Mouse (Mus musculus): ENCODE results near the gene Ascc3.

Ascc3 gene

DNA sequence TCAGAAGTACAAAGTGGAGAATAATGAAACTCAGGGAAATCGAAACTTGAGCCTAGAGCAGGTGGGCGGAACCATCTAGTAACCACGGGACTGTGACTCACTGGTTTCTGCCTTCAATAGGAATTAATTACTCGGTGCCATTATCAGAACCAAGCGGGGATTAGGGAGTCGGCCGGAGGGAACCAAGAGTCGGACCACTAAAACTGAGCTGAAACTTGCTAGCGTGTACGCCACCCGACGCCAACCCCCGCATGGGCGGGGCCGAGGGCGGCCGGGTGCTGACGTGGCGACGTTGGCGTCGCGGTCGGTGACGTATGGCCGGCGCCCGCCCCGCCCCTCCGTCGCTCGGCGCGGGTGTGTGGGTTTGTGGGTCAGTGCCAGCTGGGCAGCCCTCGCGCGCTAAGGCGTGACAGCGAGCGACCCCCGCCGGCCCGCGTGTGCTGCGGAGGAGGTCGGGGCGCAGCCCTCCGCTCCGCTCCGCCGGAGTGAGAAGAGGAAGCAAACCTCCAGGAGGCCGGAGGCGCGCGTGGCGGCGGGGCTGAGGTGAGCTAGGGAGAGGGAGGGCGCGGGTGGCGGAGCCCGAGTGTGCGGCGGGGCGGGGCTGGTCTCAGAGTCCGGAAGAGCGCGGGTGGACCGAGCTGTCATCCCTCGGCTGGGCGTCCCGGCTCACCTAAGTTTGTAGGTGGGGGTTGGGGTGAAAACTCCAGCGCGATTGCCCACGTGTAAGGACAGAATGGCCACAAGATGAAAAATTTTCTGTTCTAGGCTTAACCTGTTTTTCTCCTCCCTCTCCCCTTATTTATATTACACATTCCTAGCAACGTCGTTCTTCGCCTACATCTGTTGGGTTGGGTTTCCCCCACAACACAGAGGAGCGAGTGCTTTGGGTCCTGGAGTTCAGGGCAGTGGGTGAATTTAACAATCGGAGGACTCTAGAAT lies at the start of gene Ascc3:
TSS of gene Ascc3 (plus strand) at position 315 of the 939 bp plus-strand sequence.
- peak; percentile 90 to 91 for DNase-seq

DNA sequence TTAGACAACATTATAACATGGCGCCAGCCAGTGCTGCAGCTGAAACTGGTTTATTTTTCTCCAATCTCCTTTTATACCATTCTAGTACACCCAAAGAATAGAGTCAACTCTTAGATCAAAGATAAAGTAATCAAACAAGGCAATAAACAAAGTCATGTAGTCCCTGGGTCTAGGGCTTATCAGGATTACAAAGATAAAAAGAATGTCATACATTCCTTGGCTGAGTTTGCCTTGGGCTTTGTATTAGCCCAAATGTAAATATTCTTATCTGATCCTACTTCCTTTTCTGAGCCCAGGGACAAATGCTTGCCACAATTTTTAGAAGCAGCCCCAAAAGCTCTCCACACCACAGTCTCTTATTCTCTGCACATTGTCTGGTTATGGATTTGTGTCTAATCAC lies 7.7 kb upstream of the Ascc3 start:
- no peak for DNase-seq

DNA sequence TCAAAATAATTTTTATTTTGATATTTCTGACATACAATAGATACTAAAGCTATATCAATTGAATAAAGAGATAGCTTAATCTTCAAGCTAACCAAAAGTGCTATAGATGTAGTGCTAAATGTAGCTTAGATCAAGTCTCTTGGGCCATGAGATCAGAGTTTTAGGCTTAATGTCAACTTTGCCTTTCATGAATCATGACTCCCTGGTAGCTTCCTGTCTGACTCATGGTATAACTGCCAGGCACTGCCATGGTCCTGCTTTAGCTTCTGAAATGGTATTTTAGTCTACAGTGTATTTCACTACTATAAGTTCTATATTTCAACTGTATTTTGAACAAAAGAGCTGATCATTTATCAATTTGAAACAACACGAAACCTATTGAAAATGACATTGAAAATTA lies 5.9 kb upstream of the Ascc3 start:
- no peak for DNase-seq

DNA sequence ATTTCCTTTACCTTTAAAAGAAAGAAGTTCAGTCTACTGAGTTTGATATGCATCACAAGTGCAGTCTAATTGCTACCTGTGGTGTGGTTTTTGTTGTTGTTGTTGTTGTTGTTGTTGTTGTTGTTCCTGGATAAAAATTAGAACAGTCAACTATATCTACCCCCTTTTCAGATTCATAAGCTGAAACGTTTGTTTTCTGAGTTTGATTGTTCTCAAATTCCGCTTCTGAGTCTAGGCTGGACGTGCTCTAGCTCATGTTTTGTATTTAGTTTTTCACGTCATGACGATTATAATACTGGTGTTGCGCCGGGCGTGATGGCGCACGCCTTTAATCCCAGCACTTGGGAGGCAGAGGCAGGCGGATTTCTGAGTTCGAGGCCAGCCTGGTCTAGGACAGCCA lies 902 bp downstream of the Ascc3 start:
- no peak for DNase-seq

DNA sequence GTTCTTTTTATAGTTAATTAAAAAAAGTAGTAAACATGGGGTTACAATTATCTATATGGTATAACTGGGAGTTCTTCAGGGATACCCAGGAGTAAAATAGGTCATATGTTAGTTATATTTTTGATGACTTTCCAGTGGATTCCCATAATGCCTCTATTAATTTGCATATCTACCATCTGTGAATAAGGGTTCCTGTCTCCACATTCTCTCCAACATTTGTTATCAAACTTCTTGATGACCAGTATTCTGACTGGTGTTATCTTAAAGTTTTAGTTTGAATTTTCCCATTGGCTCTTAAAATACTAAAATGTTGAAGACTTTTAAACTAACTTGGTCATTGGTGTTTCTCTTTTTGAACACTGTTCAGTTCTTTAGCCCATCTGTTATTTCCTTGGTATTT lies 2.9 kb downstream of the Ascc3 start:
- DNase-seq: no peak

DNA sequence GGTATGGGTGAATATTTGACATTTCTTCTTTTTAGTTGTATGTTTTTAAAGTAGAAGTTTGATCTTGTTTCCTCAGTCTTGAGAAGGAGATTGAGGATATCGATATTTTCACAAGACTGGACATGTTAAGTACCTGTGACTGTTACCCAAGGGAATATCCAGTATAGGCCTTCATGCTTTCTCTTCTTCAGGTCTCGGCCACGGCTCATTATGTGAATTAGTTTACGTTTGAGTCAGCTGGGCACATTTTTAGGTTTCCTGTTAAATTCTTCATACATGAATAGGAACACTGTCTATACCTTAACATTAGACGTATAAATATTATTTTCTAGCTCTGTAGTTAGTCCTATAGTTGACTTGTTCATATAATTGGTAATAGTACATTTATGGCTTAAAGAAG lies 12.4 kb downstream of the Ascc3 start:
- no peak for DNase-seq

DNA sequence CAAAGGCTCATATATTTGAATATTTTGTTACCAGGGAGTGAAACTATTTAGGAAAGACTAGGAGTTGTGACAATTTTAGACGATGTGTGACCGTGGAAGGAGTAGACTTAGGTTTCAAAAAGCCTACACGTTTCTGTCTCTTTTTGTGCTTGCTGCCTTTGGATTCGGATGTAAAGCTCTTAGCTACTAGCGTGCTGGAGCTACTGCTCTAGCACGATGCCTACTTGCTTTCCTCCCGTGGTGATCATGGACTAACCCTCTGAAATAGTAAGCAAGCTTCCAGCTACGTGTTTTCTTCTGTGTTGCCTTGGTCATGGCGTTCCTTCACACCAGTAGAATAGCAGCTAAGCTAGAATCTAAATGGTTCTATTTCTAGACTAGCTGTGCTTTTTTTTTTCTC lies 21.4 kb downstream of the Ascc3 start:
- DNase-seq: no peak

DNA sequence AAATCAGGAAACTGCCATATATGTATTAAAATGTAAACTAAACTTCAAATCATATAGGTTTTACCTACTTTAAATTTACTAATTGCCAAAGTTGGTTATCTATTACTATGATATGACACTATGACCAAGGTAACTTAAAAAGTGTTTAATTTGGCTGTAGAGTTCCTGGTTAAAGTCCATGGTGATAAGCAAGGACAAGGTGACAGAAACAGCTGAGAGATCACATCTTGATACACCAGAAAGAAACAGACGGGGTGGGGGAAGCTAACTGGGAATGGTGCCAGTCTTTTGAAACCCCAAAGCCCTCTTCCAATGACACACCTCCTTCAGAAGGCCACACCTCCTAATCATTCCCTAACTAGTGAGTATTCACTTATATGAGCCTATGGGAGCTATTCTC lies 33.4 kb downstream of the Ascc3 start:
- DNase-seq: no peak

DNA sequence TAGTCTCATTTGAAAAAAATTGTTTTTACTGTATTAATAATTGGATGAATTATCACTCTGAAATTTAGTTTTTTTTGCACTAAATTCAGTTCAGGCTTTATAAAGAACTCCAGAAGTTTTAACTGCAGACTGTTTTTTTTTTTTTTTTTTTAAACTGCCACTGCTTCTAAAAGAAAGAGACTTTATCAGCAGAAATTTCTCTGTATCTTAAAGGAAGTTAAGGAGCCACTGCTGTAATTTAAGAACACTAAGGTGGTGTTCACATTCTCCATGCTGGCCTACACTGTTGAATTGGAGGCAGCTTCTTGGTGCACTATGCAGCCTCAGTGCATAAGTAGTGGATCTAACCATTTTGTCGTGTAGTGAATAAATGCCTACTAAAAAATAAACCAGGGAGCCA lies 47.1 kb downstream of the Ascc3 start:
- no peak for DNase-seq

DNA sequence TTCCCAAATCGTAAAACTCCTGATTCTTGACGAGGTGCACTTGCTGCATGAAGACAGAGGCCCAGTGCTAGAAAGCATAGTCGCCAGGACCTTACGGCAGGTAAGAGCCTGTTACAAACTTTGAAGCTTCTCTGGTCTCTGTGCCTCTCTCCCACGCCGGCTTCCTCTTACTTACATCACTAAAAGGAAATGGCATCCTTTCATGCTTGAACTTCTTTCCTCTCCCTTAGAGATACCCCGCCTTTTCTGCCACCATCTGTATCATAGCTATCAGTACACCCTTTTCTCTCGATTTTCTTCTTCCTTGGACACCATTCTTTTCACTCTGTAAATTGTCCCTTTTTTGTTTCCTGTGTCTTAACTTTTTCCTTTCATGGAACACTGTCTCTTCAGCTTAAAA lies 58.1 kb downstream of the Ascc3 start:
- DNase-seq: no peak

DNA sequence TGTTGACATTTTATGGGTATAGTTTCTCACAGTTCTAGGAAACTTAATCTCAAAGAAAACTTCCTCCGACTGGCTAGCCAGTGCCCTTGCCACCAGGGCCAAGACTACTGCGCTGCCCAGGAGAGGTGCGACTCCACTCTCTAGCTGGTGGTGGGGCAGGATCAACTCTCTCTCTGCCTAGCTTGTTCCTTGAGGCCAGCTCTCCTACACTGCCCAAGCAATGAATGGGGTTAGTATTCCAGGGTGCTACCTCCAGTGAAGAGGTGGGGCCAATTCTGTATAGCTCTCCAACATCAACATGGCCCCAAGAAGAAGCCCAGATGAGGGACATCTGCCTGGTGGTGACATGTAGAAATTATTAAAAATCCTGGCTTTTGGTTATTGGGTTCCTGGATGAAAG lies 61.1 kb downstream of the Ascc3 start:
- no peak for DNase-seq

DNA sequence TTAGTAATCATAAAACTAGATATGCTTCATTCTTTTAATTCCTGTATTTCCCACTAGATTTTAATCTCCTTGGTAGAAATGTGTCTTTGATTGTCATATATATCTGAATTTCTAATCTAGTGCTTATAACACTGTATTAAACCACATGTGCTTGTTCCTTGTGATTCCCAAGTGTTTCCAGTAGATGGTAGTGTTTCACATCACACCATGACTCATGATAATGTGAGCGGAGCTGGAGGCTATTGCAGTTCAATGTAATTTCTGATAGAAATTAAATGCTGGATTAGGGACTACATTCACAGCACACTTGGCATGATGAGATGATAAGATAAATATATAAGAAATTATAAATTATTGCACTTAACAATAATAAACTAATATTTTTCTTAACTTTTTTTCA lies 64.9 kb downstream of the Ascc3 start:
- peak in 1 of 2 experiments; percentile 9 for DNase-seq

DNA sequence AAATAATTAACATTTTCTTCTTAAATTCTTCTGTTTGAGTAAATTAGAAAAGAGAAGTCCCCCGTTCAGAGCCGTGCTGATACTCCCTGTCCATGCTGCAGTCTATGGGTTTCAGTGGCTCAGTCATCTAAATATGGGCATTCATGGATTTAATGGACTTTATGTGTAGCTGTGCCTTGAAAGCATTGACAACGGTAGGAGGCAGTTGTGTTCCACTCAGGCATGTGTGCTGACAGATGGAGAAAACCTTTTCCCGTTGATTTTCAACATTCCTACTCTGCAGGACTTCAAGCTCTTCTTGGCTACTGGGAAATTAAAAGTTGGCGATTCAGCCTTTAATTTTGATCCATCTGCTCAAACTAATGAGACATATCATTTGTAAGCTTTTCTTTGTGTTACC lies 79.0 kb downstream of the Ascc3 start:
- peak; percentile 55 to 68 for DNase-seq

DNA sequence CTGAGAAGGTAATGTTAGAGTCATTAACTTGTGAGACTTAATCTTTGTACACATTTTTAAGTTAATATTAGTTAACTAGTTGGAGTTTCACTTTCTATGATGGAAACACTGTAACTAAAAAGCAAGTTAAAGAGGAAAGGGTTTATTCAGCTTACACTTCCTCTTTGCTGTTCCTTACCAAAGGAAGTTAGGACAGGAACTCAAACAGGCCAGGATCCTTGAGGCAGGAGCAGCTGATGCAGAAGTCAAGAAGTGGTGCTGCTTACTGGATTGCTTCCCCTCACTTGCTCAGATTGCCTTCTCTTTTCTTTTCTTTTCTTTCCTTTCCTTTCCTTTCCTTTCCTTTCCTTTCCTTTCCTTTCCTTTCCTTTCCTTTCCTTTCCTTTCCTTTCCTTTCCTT lies 97.9 kb downstream of the Ascc3 start:
- DNase-seq: no peak

DNA sequence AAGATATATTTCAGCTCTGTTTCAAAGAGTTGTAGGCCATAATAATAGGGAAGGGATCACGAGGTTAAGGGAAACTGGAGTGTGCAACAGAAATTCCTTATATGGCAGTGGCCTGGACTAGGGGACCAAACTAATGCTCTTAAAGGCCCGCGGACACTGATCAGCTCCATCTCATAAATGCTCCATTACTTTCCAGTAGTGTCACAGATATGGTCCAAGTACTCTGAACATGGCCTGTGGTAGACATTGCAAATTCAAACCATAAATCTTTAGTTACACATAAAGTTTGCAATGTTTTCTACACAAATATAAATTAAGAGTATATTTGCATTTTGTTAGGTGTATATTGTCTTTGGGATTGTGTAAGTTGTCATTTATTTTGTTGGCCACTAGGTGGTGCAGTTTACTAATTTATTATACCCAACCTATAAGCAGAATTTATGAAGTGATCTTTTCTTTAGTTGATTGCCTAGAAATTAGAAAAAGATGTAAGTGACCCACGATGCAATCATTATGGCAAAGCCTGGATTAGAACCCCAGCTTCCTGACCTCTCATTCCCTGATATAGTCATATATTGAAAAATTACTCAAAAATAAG lies 106.5 kb downstream of the Ascc3 start:
- no peak for DNase-seq

DNA sequence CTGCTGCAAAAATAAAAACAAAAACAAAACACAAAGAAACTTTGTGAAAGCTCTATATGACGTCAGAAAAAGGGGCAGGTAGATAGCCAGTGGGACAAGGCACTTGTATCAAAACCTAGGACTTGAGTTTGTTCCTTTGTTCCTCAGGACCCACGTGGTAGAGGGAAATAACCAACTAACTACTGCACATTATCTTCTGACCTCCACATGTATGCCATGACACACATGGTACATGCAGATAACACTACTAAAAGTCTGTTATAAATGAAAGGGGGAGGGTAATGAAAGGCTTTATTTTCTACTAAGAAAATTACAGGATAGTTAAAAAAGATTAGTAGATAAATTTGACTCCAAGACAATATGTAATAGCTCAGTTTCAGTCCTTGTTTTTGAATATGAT lies 109.3 kb downstream of the Ascc3 start:
- no peak for DNase-seq

DNA sequence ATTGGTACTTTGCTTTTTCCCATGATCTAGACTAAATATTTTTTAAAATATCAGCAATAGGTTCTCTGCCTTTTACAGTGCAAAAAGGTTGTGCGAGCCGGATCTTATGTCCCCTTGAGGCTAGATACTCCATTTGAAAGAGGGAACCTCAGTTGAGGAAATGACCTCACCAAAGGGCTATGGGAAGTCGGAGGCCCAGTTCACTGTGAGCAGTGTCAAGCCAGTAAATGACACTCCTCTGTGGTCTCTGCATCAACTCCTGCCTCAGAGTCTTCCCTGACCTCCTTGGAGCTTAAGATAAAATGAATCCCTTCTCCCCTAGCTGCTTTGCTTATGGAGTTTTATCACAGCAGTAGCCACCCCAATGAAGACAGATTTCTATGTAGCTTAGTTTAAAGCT lies 109.9 kb downstream of the Ascc3 start:
- DNase-seq: no peak

DNA sequence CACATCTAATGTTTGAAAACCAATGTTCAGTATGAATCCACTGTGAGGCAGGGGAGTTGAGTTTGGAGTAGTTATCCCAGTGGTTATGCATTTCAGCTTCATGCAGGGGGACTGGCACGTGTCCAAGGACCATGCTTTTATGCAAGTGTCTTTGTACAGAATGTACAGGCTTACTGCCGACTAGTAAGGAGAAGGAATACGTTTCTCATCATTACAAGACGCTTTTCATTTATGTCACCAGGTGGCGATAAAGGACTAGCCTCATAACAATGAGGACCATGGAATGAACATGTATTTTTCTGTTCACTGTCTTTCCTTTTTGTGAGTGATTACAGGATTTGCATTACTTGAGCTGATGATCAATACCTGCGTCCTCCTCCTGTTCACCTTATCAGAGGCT lies 111.7 kb downstream of the Ascc3 start:
- peak; percentile 16 to 33 for DNase-seq

DNA sequence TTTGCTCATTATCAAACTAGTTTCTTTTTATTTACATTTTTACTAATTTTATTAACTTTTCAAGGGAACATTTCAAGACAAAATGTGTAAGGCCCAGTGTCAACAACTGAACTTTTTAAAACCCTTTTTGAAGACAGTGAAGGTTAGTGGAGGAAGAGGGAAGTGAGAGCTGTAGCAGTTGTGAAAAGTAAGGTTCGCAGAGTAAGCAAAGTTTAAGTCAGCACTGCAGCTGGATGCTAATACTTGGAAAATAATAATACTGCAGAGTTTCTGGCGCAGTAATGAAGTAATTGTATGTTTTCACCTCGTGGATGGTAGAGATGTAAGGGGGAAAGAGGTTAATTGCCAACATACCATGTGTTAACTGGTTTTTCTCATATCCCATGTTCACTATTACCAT lies 112.4 kb downstream of the Ascc3 start:
- no peak for DNase-seq

DNA sequence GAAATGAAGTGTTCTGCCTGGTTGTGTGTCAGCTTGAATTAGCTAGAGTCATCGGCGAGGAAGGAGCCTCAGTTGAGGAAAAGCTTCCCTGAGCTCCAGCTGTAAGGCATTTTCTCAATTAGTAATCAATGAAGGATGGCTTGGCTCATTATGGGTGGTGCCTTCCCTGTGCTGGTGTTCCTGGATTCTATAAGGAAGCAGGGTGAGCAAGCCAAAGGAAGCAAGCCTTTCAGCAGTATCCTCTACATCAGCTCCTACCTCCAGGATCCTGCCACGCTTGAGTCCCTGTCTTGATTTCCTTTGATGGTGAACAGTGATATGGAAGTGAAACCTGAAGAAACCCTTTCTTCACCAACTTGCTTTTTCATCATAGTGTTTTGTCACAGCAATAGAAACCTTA lies 118.8 kb downstream of the Ascc3 start:
- no peak for DNase-seq

DNA sequence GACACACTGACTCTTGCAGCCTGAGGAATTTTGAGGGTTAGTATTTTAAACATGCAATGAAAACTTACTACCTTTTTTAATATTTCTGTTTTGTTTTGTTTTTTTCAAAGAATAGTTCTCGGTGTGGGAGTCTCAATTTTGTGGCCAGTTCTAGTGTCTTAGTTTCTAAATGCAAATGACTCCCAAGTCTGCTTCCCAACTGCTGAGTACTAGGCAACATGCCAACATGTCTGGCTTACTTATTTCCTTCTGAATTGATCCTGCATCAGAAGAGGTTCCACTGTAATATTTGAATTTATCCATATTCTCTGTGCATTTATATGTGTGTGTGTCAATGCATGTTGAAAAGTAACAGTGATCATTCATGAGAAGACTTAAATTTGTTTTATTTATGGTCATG lies 119.3 kb downstream of the Ascc3 start:
- DNase-seq: no peak

DNA sequence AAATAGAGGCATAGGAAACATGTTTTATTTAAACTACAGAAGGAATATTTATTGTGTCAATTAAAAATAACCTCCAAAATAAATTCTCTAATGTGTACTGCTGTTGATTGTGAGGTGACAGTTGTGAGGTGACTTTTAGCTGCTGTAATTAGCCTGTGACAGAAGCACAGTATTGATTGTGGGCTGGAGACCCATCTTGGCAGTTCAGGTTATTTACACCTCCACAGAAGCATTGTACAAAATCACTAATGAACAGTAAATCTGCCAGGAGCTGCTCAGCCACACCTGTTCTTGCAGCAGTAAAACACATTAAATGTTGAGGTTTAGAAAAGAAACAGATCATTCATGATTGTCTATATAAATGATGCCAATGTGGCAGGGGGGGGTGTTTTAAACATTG lies 141.0 kb downstream of the Ascc3 start:
- DNase-seq: no peak

DNA sequence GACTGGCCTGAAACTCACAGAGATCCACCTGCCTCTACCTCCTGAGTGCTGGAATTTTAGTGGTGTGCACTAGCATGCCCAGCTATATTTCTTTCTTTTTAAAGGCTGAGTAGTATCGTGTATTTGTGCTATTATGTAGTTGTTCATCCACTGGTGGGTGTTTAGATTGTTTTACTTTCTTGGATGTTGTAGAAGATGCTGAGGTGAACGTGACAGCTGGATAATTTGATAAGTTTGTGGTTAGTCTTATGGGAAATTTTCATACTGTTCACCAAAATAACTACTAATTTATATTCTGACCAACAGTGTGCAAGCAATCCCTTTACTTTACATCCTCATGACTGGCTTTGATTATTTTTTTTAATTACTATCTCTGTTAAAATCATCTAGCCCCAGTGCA lies 169.6 kb downstream of the Ascc3 start:
- no peak for DNase-seq

DNA sequence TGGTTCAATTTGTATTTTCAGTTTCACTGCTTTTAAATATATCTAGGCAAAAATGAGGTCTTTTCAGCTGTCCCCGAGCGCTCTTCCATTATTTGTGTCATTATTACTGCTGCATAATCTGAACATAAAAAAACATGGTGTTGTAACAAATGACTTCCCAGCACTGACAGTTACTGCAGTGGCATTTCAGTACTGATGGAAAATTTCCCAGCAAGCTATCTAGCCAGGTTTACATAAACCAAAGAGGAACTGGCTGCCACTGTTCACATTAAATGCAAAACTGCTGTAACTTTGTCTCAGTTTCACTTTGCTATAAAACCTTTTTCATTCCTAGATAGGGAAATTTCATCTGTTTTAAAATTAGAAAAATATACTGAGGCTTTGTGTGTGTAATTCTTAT lies 170.5 kb downstream of the Ascc3 start:
- no peak for DNase-seq

Data from cerebellum, postnatal 36 days (tissue).